Mouse (Mus musculus) heart, adult 18-20 months (tissue): ENCODE results near the gene Dapk3. TPM values are rescaled to one million over a fixed set of nuclear protein-coding genes. Genes with fewer than 3 reads are reported as not detected.
"Not testable (repeated sequence)": the region's sequence is repeated elsewhere in the genome, so short reads cannot be mapped to it uniquely, and the experiment has no call there.

Experiments
- DNase-seq, 2 experiments: peaks; one replicate each; pipeline ENCODE4 v3.0.0; 2021 to 2022; ENCODE audit warnings: mixed read lengths in 1 of 2
- total RNA-seq, 2 experiments: library from RNA; stranded (reverse); gene quantifications; 2 replicates each; pipeline ENCODE4 v1.2.3; 2021

Dapk3 gene
- total RNA-seq, 2 experiments from 2014 or later: 29.9 to 34.5 TPM

DNA sequence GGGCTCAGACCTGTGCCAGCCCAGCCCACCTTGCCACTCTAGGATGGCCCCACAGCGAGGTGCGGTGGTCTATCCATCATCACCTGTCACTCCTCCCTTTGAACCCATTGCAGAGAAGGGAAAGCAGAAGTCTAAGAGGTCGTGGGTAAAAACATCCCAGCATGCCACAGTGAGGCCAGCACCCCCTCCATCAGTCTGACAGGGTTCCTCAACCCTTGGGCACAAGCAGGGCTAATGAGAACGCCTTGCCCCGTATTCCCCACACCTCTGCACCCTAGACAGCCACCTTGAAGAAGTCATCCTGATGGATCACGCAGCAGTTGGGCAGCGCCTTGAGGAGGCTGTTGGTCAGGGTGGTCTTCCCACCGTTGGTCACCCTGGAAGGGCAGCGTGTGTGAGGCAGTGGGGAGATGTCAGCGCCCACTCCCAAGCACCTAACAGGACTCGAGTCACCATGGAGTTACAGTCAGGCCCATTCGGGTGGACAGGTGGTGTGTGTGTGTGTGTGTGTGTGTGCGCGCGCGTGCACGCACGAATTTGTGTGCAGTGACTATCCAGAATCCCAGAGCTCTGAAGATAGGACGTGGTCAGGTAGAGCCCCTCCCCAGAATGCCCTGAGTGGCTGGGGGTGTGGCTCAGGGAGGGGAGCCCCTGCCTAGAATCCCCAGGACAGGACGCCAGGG lies 17.9 kb downstream of the Dapk3 start:
- peak in 1 of 2 experiments; percentile 25 for DNase-seq

DNA sequence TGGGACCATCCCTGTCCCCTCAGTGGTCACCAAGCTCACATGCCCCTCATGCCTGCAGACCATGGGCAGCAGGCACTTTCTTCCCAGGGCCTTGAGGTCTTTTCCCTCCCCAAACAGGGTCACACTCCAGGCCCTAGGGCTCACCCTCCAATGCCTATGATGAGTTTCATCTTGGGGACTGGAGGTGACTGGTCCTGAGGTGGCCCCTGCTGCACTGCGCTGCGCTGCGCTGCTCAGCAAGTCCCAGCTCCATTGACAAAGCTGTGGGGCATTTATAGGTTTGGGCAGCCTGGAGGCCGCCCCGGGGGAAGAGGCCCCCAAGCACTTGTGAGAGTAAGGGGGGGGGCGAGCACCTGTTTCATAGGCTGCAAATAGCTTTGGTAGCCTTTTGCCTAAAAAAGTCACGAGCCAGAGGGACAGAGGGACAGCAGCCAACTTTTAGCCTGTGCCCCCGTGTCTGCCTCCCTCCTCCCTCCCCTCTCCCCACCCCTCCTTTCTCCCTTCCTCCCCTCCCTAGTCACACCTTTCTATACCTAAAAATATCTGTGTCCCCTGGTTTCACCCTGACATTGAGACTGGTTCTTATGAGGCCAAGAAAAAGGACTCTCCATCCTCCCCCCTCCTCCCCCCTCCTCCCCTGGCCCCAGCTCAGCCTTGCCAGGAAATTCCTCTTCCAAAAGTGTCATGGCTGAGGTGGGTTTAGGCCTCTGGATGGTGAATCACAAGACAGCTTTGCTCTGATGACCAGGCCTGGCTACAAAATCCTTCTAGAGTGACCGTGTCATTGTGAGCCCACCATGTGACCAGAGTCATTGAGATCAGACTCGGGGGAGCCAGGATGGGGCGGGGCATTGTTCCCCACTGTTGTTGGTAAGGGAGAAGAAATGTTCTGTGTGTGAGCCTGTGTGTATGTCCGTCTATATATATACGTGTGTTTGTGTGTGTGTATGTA lies 19.3 kb downstream of the Dapk3 start, which contains the start of gene Nmrk2:
Gene Nmrk2, minus strand, starts transcription at position 245 of the 952 bp plus-strand sequence.
- DNase-seq: peak; percentile 72 to 74

DNA sequence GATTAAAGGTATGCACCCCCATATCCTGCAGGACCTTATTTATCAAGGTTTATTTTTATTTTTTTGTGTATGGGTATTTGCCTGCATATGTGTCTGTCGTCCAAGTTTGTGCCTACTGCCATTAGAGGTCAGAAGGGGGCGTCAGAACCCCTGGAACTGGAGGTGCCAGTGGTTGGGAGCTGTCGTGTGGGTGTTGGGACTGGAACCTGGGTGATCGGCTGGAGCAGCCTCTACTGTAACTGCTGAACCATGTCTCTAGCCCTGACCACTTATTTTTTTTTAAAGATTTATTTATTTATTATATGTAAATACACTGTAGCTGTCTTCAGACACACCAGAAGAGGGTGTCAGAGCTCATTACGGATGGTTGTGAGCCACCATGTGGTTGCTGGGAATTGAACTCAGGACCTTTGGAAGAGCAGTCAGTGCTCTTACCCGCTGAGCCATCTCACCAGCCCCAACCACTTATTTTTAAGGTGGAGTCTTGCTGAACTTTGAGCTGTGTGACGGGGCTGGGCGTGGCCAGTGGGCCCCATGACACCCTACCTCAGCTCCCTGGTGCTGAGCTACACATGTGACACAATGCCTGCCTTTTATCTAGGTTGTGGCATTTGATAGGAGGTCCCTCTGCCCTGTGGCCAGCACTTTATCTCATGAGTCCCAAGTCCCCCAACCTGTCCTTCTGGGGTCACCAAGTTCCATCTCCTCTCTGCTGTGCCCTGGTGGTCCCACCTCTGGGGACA lies 20.3 kb downstream of the Dapk3 start:
- DNase-seq: peak in 1 of 2 experiments; percentile 43

DNA sequence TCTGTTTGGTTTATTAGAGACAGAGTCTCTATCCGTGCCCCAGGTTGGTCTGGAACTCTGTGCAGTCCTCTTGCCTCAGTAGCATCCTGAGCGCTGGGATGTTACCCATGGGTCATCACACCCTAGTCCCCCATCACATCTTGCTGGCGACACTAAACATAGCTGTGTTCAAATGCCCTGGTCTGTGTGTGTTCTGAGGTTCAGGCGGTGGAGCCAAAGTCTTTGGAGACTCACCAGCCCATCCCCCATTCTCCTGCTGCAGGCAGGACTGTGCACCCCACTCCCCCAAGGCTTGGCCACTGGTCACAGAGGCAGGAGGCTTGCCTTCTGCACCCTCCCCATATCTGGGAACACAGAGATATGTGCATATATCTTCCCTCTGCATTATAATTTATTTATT lies 21.3 kb downstream of the Dapk3 start:
- no peak for DNase-seq

DNA sequence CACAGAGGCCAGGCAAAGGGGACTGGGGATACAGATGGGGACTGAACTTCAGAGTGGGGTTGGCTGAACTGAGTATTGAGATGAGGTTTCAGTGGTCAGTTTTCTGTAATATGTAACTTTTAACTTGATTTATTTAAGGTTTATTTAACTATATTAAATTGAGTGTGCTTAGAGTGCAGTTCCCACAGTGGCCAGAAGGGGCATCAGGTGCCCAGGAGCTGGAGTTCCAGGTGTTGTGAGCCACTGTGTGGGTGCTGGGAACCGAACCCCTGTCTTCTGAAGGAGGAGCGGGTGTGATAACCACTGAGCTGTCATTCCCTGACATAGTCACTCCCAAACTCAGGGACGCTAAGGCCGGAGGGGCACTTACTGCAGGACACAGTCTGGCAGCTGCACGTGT lies 27.3 kb downstream of the Dapk3 start:
- no peak for DNase-seq

DNA sequence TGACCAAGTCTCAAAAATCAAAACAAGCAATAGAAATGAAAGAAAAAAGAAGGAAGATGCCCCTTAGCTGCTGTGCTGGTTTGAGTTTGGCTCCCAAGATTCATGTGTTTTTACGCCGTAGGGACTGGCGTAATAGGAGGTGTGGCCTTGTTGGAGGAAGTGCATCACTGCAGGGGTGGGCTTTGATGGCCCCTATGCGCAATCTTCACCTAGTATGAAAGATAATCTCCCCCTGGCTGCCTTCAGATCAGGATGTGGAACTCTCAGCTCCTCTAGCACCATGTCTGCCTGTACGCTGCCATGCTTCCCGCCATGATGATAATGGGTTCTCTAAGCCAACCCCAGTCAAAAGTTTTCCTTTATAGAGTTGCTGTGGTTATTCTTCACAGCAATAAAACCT lies 33.5 kb downstream of the Dapk3 start:
- no peak for DNase-seq

DNA sequence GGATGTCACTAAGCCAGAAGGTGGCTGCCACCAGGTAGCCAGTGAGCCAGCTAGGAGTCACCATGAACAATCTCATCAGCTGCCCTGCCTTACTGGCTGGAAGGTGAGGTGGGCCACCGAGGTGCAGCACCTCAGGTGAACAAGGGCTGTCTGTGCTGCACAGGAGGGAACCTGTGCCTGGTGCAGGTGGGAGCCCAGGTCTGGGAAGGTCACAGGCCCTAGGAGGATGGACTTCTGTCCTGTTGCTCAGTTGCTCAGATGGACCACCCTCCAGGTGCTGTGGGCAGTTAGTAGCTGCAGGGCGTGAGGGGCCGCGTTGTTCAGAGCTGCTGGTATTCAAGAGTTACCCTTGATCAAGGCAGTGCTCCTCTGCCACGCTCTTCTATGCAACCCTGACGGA lies 34.0 kb downstream of the Dapk3 start:
- DNase-seq: no peak

DNA sequence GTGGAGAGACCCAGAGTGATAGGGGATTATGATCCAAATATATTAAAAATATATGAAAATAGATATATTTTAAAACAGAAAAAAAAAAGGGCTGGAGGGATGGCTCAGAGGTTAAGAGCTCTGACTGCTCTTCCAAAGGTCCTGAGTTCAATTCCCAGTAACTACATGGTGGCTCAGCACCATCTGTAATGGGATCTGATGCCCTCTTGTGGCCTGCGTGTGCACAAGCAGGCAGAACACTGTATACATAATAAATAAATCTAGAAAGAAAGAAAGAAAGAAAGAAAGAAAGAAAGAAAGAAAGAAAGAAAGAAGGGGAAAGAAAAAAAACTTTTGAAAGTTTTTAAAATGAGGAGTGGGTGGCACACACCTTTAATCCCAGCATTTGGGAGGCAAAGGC lies 34.5 kb downstream of the Dapk3 start:
- DNase-seq: peak in 1 of 2 experiments; percentile 57

DNA sequence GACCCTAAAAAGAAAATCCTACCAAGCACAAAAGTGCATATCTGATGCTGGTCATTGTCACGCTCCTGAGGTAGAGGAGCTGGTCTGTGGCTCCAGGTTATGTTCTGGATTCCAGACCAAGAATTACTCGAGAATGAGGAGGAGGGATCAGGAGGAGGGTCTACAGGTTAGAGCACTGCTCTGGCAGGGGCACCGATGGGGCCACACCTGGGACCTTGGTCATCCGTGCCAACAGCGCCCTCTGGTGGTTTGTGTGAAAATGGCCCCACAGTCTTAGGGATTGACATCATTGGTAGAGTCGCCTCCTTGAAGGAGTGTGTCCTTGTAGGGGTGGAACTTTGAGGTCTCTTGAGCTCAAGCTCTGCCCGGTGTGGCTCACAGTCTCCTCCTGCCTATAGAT lies 35.2 kb downstream of the Dapk3 start:
- DNase-seq: peak; percentile 61 to 87

DNA sequence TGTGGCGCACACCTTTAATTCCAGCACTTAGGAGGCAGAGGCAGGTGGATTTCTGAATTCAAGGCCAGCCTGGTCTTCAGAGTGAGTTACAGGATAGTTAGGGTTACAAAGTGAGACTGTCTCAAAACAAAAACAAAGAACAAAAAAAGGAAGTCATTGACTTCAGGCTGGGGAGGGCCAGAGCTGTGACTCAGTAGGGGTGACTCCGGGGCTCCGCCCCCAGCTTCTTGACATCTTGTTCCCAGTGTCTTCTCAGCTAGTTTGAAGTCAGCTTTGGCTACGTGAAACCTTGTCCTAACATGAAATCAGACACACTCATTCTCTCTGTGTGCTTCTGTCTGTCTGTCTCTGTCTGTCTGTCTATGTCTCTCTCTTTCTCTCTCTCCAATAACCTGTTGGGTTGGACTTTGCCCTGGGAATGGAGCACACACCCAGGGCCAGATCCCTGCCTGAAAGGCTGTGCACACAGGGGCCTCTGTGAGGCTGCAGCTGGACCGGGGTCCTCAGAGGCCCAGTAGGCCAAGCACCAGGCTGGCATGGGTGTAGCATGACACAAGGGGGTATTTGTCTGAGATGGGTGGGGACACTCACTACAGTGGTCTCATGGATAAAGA lies 38.7 kb downstream of the Dapk3 start:
- no peak for DNase-seq

DNA sequence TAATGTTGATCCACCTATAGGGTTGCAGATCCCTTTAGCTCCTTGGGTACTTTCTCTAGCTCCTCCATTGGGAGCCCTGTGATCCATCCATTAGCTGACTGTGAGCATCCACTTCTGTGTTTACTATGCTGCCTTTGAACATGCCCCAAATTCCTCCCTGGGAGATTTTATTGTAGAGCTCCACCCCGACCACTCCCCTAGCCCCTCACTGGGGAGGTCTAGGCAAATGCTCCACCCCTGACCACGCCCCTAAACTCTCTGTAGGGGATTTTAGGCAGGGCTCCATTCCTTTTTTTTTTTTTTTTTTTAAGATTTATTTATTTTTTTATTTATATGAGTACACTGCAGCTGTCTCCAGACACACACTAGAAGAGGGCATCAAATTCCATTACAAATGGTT lies 40.9 kb downstream of the Dapk3 start:
- DNase-seq: not testable (repeated sequence)

DNA sequence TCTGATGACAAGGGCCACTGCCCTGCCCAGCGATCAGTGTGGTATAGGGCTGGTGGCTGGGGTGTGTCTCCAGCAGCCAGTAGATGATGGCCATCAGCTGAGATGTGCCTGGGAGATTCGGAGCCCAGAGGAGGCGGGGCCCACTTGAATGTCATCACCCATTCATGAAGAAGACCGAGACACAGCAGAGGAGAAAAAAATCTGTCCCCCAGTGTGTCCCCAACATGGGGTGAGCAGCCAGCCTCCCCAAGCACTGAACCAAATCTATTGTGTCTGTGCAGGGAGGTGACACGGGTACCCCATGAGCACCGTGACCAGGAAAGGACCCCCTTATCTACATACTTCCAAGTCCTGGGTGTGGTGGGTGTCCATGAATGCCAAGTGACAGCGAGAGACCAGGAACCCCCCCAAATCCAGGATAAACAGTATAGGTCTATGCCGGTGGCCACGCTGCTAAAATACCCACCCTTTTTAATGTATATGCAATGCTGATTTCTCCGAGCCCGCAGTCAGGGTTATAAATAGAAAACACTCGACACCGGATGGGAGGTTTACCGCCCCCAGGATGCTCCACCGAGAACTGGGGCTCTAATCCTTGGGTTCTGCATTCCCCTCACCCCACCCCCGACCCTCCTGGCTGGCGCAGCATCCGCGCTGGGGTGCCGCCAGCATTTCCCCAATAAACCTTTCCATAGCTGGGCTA lies 47.1 kb downstream of the Dapk3 start:
- no peak for DNase-seq

DNA sequence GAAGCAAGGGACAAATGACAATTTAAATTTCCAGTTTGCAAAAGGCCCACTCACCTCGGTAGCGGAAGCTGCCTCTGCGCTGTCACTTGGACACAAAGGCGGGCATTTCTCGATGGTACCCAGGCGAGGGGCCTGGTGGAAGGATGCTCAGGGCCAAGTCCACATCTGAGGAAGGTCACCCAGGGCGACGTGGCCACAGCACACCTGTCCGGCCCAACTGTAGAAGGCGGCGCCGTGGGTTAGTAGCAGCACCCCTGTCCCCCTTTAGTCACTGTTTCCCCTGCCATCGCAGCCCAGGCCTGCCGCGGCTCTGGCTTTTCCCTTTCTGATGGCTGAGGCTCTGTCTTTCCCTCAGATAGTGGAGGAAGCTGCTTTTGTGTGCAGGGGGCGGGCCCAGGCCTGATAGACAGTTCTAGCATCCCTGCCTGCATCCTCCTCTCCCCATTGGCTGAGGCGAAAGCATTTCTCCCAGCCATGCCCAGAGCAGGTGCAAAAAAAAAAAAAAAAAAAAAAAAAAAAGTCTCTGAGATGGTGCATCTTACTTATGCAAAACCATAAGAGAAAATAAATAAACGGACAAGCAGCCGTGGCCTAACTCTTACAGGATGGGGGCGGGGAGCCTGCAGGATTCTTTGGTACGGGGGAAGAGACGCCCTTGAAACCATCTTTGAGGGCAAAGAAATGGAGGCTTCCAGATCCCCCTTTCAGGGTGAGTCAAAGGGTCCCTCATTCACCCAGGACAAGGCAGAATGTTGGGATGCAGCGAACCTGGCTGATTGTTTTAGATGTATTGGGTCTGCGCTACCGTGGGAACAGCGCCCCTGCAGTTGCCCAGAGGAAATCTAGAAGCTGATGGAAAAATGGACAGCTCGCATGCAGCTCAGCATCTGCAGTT lies 47.9 kb downstream of the Dapk3 start, which contains the start of gene Atcay:
Gene Atcay, minus strand, starts transcription at position 396 of the 895 bp plus-strand sequence.
- no peak for DNase-seq

DNA sequence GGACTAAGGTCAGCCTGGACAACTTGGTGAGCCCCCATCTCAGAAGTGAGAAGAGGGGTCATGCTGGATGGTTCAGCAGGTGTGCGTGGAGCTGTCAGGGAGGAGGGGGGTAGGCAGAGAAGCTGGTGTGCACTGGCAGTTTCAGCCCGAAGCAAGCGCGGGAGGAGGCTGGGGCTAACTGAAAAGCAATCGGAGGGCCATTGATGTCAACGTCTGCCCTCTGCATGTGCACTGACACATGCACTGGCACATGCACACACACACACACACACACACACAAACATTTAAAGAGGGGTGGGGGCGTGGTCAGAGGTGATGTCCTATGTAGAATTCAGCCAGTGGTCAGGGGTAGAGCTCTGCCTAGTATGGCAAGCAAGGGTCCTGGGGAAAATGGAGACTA lies 48.6 kb downstream of the Dapk3 start:
- DNase-seq: no peak

DNA sequence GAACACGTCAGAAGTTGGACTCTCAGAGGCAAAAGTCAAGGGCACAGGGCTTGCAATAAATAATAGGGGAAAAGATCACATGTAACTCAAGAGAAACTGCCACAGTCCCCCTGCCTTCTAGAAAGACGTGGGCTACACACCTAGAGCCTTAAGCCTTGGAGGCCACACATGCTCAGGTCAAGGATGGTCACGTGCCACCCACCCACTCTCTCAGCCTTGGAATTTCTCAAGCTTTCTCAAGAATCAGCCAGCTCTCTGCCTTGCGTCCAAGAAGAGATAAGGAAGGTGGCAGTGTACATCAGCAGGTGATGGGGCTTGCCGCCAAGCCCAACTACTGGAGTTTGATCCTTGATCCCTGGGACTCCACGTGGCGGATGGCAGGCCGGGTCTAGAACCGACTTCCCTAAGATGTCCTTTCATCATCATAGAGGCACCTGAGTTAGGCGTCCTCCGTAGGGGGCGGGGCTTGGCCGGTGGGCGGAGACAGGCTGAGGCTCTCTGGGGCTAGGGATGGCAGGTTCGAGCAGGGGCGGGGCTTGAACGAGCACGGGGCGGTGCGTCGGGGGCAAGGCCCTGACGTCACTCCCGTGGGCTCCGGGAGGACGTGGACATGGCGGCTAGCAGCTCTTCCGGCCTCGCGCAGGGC lies 49.9 kb downstream of the Dapk3 start, which contains the start of gene Zfr2:
Gene Zfr2, plus strand, starts transcription at position 576 of the 646 bp plus-strand sequence.
- DNase-seq: peak; percentile 84 to 86

DNA sequence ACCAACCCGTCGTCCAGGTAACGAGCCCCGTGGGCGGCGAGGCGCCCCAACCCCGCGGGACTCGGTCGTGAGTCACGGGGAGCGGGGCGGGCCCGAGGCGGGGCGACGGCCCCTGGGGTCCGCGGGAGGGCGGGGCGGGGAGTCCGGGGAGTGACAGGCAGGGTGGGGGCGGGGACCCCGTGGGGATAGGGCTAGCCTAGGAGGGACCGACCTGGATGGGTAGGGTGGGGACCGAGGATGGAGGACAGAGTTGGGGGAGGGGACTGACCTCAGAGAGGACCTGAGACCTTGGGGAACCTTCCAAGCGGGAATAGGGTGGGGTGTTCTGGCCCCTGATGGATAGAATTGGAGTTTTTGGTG lies 50.4 kb downstream of the Dapk3 start:
- DNase-seq: peak in 1 of 2 experiments; percentile 17

DNA sequence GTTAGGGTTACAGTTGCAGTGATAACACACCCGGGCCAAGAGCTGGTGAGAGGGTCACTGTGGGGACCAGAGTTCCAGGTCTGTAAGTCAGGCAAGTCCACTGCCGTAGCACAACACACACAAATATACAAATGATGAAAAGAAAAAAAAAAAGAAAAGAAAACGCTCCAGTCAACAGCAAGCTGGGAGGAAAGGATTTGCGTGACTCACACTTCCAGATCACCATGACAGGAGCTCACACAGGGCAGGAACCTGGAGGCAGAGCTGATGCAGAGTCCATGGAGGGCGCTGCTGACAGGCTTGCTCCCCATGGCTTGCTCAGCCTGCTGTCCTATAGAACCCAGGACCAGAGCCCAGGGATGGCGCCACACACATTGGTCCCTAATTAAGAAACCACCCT lies 51.4 kb downstream of the Dapk3 start:
- DNase-seq: no peak

DNA sequence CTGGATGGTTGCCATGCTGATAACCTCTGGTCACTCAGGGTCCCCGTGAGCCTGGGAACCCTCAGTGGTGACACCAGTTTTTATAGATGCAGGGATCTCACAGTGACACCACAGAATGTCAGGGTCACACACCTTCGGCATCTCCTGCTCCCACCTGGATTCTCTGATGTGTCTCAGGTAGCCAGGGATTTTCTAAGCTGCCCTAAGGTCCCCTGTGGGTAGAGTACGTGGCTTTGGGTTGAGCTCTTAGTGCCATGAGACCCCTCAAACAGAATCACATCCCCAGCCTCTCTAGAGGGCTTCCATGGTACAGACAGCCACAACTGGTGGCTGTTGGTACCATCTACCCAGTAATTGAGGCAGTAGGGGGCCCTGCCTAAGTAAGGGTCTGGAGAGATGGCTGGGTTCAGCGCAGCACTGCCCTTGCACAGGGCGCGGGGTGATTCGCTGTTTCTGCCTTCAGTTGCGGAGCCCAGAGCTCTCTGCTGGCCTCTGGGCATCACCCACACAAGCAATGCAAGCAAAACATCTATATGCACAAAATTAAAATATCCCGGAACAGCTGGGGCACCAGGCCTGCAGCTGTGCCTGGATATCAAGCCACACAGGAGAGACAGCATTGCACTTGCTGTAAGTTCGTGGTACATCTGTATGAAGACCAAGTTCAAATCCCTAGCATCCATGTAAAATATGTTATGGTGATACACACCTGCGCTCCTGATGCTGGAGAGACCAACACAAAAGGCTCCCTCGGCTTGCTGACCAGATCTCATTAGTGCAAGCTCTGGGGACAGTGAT lies 53.9 kb downstream of the Dapk3 start:
- DNase-seq: no peak

DNA sequence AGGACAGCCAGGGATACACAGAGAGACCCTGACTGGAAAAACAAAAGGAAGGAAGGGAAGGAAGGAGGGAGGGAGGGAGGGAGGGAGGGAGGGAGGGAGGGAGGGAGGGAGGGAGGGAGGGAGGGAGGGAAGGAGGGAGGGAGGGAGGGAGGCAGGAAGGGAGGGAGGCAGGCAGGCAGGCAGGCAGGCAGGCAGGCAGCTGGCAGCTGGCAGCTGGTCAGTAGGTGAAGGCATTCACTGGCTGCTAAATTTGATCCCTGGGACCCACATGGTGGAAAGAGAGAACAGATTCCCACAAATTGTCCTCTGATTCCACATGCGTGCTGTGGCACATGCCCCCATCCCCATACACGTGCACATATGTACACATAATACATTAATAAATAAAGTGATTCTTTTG lies 55.8 kb downstream of the Dapk3 start:
- no peak for DNase-seq
